Mouse (Mus musculus) mesoderm, embryonic 11.5 days (tissue): ENCODE results near the gene Sema6d.

Experiments used
- DNase-seq: peaks from one replicate; pipeline ENCODE4 v3.0.0-alpha.2; 2012; ENCODE audit warnings: low read depth, low spot score

Sema6d gene

GRCm38 (mm10) chr2:124612276-124612675 is 522.5 kb downstream of the Sema6d start:
- peak; percentile 61 for DNase-seq

GRCm38 (mm10) chr2:124612727-124613510 is 523.1 kb downstream of the Sema6d start:
- DNase-seq, result no peak

- peak; percentile 71 for DNase-seq
Measured at GRCm38 (mm10) chr2:124613671-124614210, 524.0 kb downstream of the Sema6d start.

GRCm38 (mm10) chr2:124616746-124617145 is 527.0 kb downstream of the Sema6d start:
- no peak for DNase-seq

- no peak for DNase-seq
Measured at GRCm38 (mm10) chr2:124617440-124617839, 527.7 kb downstream of the Sema6d start.

- DNase-seq, result no peak
Measured at GRCm38 (mm10) chr2:124618091-124618490, 528.3 kb downstream of the Sema6d start.

GRCm38 (mm10) chr2:124618526-124619219 is 528.9 kb downstream of the Sema6d start:
- DNase-seq, result no peak

GRCm38 (mm10) chr2:124620470-124620869 is 530.7 kb downstream of the Sema6d start:
- no peak for DNase-seq

GRCm38 (mm10) chr2:124621972-124622621 is 532.3 kb downstream of the Sema6d start:
- DNase-seq, result no peak

GRCm38 (mm10) chr2:124624247-124624929 is 534.6 kb downstream of the Sema6d start:
- DNase-seq, result no peak

- no peak for DNase-seq
Measured at GRCm38 (mm10) chr2:124626425-124626824, 536.7 kb downstream of the Sema6d start.

- no peak for DNase-seq
Measured at GRCm38 (mm10) chr2:124627664-124628063, 537.9 kb downstream of the Sema6d start.

- DNase-seq, result no peak
Measured at GRCm38 (mm10) chr2:124628701-124629100, 538.9 kb downstream of the Sema6d start.

GRCm38 (mm10) chr2:124634400-124634998 is 544.7 kb downstream of the Sema6d start:
- no peak for DNase-seq

GRCm38 (mm10) chr2:124635271-124635865 is 545.6 kb downstream of the Sema6d start:
- DNase-seq, result no peak

GRCm38 (mm10) chr2:124637080-124637479 is 547.3 kb downstream of the Sema6d start:
- DNase-seq, result no peak

GRCm38 (mm10) chr2:124639221-124639963 is 549.6 kb downstream of the Sema6d start:
- DNase-seq, result peak; percentile 26

GRCm38 (mm10) chr2:124640500-124641193 is 550.9 kb downstream of the Sema6d start:
- no peak for DNase-seq

GRCm38 (mm10) chr2:124641194-124641558 is 551.4 kb downstream of the Sema6d start:
- no peak for DNase-seq
